Mouse (Mus musculus) E14TG2a.4 (cell line): ENCODE results near the gene Scd4.

Experiments used
- H3K27me3 ChIP-seq: 2 replicates; pipeline ENCODE4 v1.6.1; 2014; ENCODE audit warnings: low read length, control low read depth; ENCODE audit not compliant: insufficient read depth
- H3K36me3 ChIP-seq: 2 replicates; pipeline ENCODE4 v1.6.1; 2014; ENCODE audit warnings: low read length, control low read depth; ENCODE audit not compliant: insufficient read depth
- H3K4me1 ChIP-seq: replicated peaks from 2 replicates; pipeline ENCODE4 v1.6.1; 2014; ENCODE audit warnings: low read depth, low read length, control low read depth
- H3K4me3 ChIP-seq: replicated peaks from 2 replicates; pipeline ENCODE4 v1.5.1; 2014; ENCODE audit warnings: mild to moderate bottlenecking, low read length
- H3K9me3 ChIP-seq: 2 replicates; pipeline ENCODE4 v1.6.1; 2014; ENCODE audit warnings: low read length, control low read depth
- CTCF ChIP-seq: conservative IDR thresholded peaks from 2 replicates; pipeline ENCODE4 v1.5.1; 2014; ENCODE audit warnings: low read length
- NANOG ChIP-seq: IDR thresholded peaks from 2 replicates; pipeline ENCODE4 v1.6.1; 2014; ENCODE audit warnings: borderline replicate concordance, low read length, mixed read lengths
- POU5F1 ChIP-seq: IDR thresholded peaks from 2 replicates; pipeline ENCODE4 v1.6.1; 2014; ENCODE audit warnings: low read length, borderline replicate concordance

Gene Scd4

GRCm38 (mm10) chr19:44370231-44370630 lies 37.3 kb downstream of the Scd4 start:
- no peaks in the 10 kb centered on the region for H3K4me1 ChIP-seq
- H3K36me3 ChIP-seq: no peaks in the 10 kb centered on the region
- H3K4me3 ChIP-seq: no peak overlapping the region
- H3K27me3 ChIP-seq: peaks cover 15% of the 10 kb centered on the region; the same call in 1 of the 2 replicates
- TF ChIP-seq NANOG: no peak
- no peak for TF ChIP-seq CTCF
- TF ChIP-seq POU5F1: no peak
- H3K9me3 ChIP-seq: no peaks in the 10 kb centered on the region

GRCm38 (mm10) chr19:44372969-44373368 lies 40.1 kb downstream of the Scd4 start:
- Histone ChIP-seq H3K36me3 (no peaks in the 10 kb centered on the region), H3K27me3 (peaks cover 15% of the 10 kb centered on the region; the same call in 1 of the 2 replicates), H3K4me3 (no peak overlapping the region), H3K4me1 (peaks cover 24% of the 10 kb centered on the region), H3K9me3 (no peaks in the 10 kb centered on the region)
- peak; percentile 52 for TF ChIP-seq CTCF
- TF ChIP-seq POU5F1: no peak
- TF ChIP-seq NANOG: no peak

- Histone ChIP-seq H3K9me3 (no peaks in the 10 kb centered on the region), H3K4me1 (peaks cover 31% of the 10 kb centered on the region), H3K27me3 (0 out of 2 replicates have a peak, but pooled peaks cover 5% of the 10 kb centered on the region), H3K36me3 (no peaks in the 10 kb centered on the region), H3K4me3 (no peak overlapping the region)
- TF ChIP-seq POU5F1 (no peak), NANOG (no peak), CTCF (no peak)
Observed at GRCm38 (mm10) chr19:44376511-44376951, 43.6 kb downstream of the Scd4 start.

- Histone ChIP-seq H3K4me1 (peaks cover 31% of the 10 kb centered on the region), H3K27me3 (0 out of 2 replicates have a peak, but pooled peaks cover 2% of the 10 kb centered on the region), H3K4me3 (no peak overlapping the region), H3K9me3 (no peaks in the 10 kb centered on the region), H3K36me3 (no peaks in the 10 kb centered on the region)
- TF ChIP-seq CTCF (no peak), NANOG (no peak)
Observed at GRCm38 (mm10) chr19:44377629-44378375, 44.9 kb downstream of the Scd4 start.

- Histone ChIP-seq H3K9me3 (no peaks in the 10 kb centered on the region), H3K36me3 (no peaks in the 10 kb centered on the region), H3K4me3 (no peak overlapping the region), H3K4me1 (peaks cover 31% of the 10 kb centered on the region), H3K27me3 (0 out of 2 replicates have a peak, but pooled peaks cover 2% of the 10 kb centered on the region)
- no peak for TF ChIP-seq NANOG
- TF ChIP-seq CTCF: no peak
- TF ChIP-seq POU5F1: no peak
Observed at GRCm38 (mm10) chr19:44379090-44379489, 46.2 kb downstream of the Scd4 start.

- no peak overlapping the region for H3K4me3 ChIP-seq
- peaks cover 31% of the 10 kb centered on the region for H3K4me1 ChIP-seq
- TF ChIP-seq CTCF (no peak), POU5F1 (no peak), NANOG (no peak)
- no peaks in the 10 kb centered on the region for H3K9me3 ChIP-seq
- H3K27me3 ChIP-seq: 0 out of 2 replicates have a peak, but pooled peaks cover 2% of the 10 kb centered on the region
- H3K36me3 ChIP-seq: no peaks in the 10 kb centered on the region
Observed at GRCm38 (mm10) chr19:44380065-44380464, 47.2 kb downstream of the Scd4 start.

- no peaks in the 10 kb centered on the region for H3K36me3 ChIP-seq
- H3K27me3 ChIP-seq: 0 out of 2 replicates have a peak, but pooled peaks cover 2% of the 10 kb centered on the region
- H3K4me1 ChIP-seq: peaks cover 34% of the 10 kb centered on the region
- H3K4me3 ChIP-seq: no peak overlapping the region
- TF ChIP-seq NANOG (no peak), POU5F1 (no peak), CTCF (no peak)
- no peaks in the 10 kb centered on the region for H3K9me3 ChIP-seq
Observed at GRCm38 (mm10) chr19:44382682-44383321, 49.9 kb downstream of the Scd4 start.

- Histone ChIP-seq H3K36me3 (no peaks in the 10 kb centered on the region), H3K9me3 (no peaks in the 10 kb centered on the region), H3K27me3 (no peaks in the 10 kb centered on the region), H3K4me3 (no peak overlapping the region), H3K4me1 (peaks cover 49% of the 10 kb centered on the region)
- TF ChIP-seq POU5F1 (no peak), CTCF (no peak), NANOG (no peak)
Observed at GRCm38 (mm10) chr19:44385887-44386498, 53.1 kb downstream of the Scd4 start.
